Mouse (Mus musculus): Measurements from ENCODE around the gene Mrps18a. TPM values are rescaled to one million over a fixed set of nuclear protein-coding genes. Genes with fewer than 3 reads are reported as not detected.

The Mrps18a gene
- polyA plus RNA-seq, 1 experiment from 2014 or later, result 164 TPM

DNA sequence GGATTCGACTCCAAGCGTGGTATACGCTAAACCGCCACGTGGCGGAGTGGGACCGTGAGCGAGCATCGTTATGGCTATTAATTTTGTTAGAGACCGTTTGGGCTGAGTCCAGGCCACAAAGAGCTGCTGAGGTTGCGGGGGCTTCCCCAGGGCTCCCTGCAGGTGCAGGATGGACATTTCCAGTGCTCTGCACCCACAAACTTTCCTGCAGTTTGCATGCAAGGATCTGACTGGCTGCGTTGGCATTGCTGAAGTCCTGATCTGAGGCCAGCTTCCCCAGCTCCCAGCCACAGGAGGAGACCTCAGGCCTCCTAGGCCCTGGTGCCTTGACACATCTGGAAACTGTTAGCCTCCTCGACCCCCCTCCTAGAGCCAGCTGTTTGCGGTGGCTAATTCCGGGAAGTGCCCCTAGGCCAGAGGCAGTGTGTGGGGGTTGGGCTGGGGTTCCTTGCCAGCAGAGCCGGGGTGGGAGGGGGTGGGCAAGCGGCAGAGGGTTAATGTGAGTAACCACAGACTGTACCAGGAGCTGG is 24.4 kb upstream of the Mrps18a start:
- no peaks in the 10 kb centered on the region for H3K36me3 ChIP-seq (ENCODE audit: control insufficient read depth, insufficient read depth, low read length)
- no peaks in the 10 kb centered on the region for H3K27me3 ChIP-seq (ENCODE audit: control insufficient read depth, insufficient read depth, low read length)
- no peak overlapping the region for H3K4me2 ChIP-seq (replicated peaks; ENCODE audit: low read depth, low read length)
- peaks cover 25% of the 10 kb centered on the region for H3K4me1 ChIP-seq (ENCODE audit: control insufficient read depth, insufficient read depth, low read length)
- no peak overlapping the region for H3K27ac ChIP-seq (ENCODE audit: low read depth, low read length)
- no peak for ATAC-seq (ENCODE audit: low FRiP score, low TSS enrichment)
- H3K4me3 ChIP-seq (ENCODE audit: low read length), result no peak overlapping the region
- WGBS, result 41% methylated on average over 17 of the region's 17 CpGs
- H3K9me3 ChIP-seq (ENCODE audit: control insufficient read depth, low read length), result no peaks in the 10 kb centered on the region
- no peak overlapping the region for H3K9ac ChIP-seq (ENCODE audit: low read depth, low read length)

DNA sequence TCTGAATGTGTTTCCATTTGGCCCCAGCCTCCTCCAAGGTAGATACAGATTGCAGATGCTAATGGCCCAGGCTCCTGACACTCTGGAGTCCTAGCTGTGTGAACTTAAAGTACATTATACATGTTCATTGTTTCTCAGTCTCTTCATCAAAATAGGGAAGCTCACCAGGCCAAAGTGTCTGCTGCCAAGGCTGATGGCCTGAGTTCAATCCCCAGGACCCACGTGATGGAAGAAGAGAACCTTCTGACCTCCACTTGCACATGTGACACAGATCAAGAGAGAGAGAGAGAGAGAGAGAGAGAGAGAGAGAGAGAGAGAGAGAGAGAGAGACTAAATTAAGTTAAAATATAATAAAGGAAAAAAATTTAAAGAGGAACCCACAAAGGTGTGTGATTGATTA is 19.4 kb upstream of the Mrps18a start:
- Histone ChIP-seq H3K27me3 (ENCODE audit: control insufficient read depth, insufficient read depth, low read length) (no peaks in the 10 kb centered on the region), H3K27ac (ENCODE audit: low read depth, low read length) (no peak overlapping the region), H3K36me3 (ENCODE audit: control insufficient read depth, insufficient read depth, low read length) (no peaks in the 10 kb centered on the region), H3K4me2 (replicated peaks; ENCODE audit: low read depth, low read length) (no peak overlapping the region), H3K4me3 (ENCODE audit: low read length) (no peak overlapping the region), H3K9ac (ENCODE audit: low read depth, low read length) (no peak overlapping the region), H3K9me3 (ENCODE audit: control insufficient read depth, low read length) (no peaks in the 10 kb centered on the region), H3K4me1 (ENCODE audit: control insufficient read depth, insufficient read depth, low read length) (peaks cover 6% of the 10 kb centered on the region)
- no peak for ATAC-seq (ENCODE audit: low FRiP score, low TSS enrichment)
- 81% methylated on average over 1 of the region's 1 CpGs for WGBS

DNA sequence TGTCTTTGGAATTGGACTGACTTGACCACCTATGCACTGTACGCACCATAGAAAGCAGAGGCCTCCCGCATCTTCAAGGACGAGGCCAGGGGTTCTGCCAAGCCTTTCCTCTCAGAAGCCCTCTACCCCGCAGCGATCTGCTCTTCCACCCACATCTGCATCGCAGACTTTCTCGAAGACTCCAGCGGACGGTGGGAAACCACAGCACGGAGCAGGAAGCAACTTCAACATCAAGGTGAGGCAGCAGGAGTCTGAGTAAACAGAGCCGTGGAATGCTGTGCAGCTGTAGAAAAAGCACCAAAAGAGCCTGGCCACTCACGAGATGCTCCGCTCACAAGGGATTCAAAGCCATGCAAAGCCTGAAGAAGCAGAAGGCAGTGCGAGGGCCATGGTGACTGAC is 18.9 kb upstream of the Mrps18a start:
- Histone ChIP-seq H3K4me3 (ENCODE audit: low read length) (no peak overlapping the region), H3K9me3 (ENCODE audit: control insufficient read depth, low read length) (no peaks in the 10 kb centered on the region), H3K27me3 (ENCODE audit: control insufficient read depth, insufficient read depth, low read length) (no peaks in the 10 kb centered on the region), H3K27ac (ENCODE audit: low read depth, low read length) (no peak overlapping the region), H3K9ac (ENCODE audit: low read depth, low read length) (no peak overlapping the region), H3K4me1 (ENCODE audit: control insufficient read depth, insufficient read depth, low read length) (peaks cover under 1% of the 10 kb centered on the region; the same call in 1 of the 2 replicates), H3K36me3 (ENCODE audit: control insufficient read depth, insufficient read depth, low read length) (no peaks in the 10 kb centered on the region), H3K4me2 (replicated peaks; ENCODE audit: low read depth, low read length) (no peak overlapping the region)
- no peak for ATAC-seq (ENCODE audit: low FRiP score, low TSS enrichment)
- WGBS, result 85% methylated on average over 14 of the region's 14 CpGs

DNA sequence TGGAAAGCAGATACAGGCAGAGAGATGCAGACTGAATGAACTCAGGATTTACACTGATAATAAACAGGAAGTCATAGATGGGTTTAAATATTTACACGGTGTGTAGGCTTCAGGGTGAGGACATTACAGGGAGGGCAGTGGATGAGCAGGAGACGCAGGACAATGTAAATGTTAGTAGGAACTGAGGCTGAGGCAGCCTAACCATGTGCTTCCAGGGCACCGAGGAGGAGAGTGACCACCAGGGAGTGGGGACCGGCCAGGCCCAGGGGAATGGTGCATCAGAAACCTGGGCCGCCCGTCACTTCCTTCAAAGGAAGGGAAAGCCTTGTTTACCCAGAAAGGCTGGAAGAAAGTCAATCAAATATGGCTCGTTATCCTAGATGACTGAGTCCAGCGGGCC is 12.3 kb upstream of the Mrps18a start:
- H3K9ac ChIP-seq (ENCODE audit: low read depth, low read length), result no peak overlapping the region
- no peak overlapping the region for H3K4me2 ChIP-seq (replicated peaks; ENCODE audit: low read depth, low read length)
- ATAC-seq (ENCODE audit: low FRiP score, low TSS enrichment), result no peak
- H3K4me1 ChIP-seq (ENCODE audit: control insufficient read depth, insufficient read depth, low read length), result peaks cover 17% of the 10 kb centered on the region
- H3K27ac ChIP-seq (ENCODE audit: low read depth, low read length), result no peak overlapping the region
- 66% methylated on average over 8 of the region's 8 CpGs for WGBS
- no peaks in the 10 kb centered on the region for H3K27me3 ChIP-seq (ENCODE audit: control insufficient read depth, insufficient read depth, low read length)
- H3K4me3 ChIP-seq (ENCODE audit: low read length), result no peak overlapping the region
- no peaks in the 10 kb centered on the region for H3K36me3 ChIP-seq (ENCODE audit: control insufficient read depth, insufficient read depth, low read length)
- H3K9me3 ChIP-seq (ENCODE audit: control insufficient read depth, low read length), result no peaks in the 10 kb centered on the region

- H3K27ac ChIP-seq (ENCODE audit: low read depth, low read length), result peak overlapping the region; percentile 51; the same call in 1 of the 2 replicates
- WGBS, result 47% methylated on average over 9 of the region's 9 CpGs
- ATAC-seq (ENCODE audit: low FRiP score, low TSS enrichment), result no peak
These were observed 8.9 kb upstream of the Mrps18a start for GRCm38 (mm10) chr17:46101906-46102305.

GRCm38 (mm10) chr17:46102608-46103159 is 8.1 kb upstream of the Mrps18a start:
- 74% methylated on average over 8 of the region's 8 CpGs for WGBS
- ATAC-seq (ENCODE audit: low FRiP score, low TSS enrichment), result no peak
- Histone ChIP-seq H3K4me2 (replicated peaks; ENCODE audit: low read depth, low read length) (no peak overlapping the region), H3K9me3 (ENCODE audit: control insufficient read depth, low read length) (no peaks in the 10 kb centered on the region), H3K4me3 (ENCODE audit: low read length) (no peak overlapping the region), H3K27me3 (ENCODE audit: control insufficient read depth, insufficient read depth, low read length) (no peaks in the 10 kb centered on the region), H3K27ac (ENCODE audit: low read depth, low read length) (peak overlapping the region; percentile 30; the same call in 1 of the 2 replicates), H3K9ac (ENCODE audit: low read depth, low read length) (no peak overlapping the region), H3K36me3 (ENCODE audit: control insufficient read depth, insufficient read depth, low read length) (no peaks in the 10 kb centered on the region), H3K4me1 (ENCODE audit: control insufficient read depth, insufficient read depth, low read length) (peaks cover 28% of the 10 kb centered on the region)

More at GRCm38 (mm10) chr17:46101906-46102305, 8.9 kb upstream of the Mrps18a start:
- Histone ChIP-seq H3K4me1 (ENCODE audit: control insufficient read depth, insufficient read depth, low read length) (peaks cover 28% of the 10 kb centered on the region), H3K27me3 (ENCODE audit: control insufficient read depth, insufficient read depth, low read length) (no peaks in the 10 kb centered on the region), H3K9me3 (ENCODE audit: control insufficient read depth, low read length) (no peaks in the 10 kb centered on the region), H3K4me2 (replicated peaks; ENCODE audit: low read depth, low read length) (no peak overlapping the region), H3K9ac (ENCODE audit: low read depth, low read length) (no peak overlapping the region), H3K4me3 (ENCODE audit: low read length) (no peak overlapping the region), H3K36me3 (ENCODE audit: control insufficient read depth, insufficient read depth, low read length) (no peaks in the 10 kb centered on the region)

- Histone ChIP-seq H3K36me3 (ENCODE audit: control insufficient read depth, insufficient read depth, low read length) (no peaks in the 10 kb centered on the region), H3K4me3 (ENCODE audit: low read length) (no peak overlapping the region), H3K27me3 (ENCODE audit: control insufficient read depth, insufficient read depth, low read length) (no peaks in the 10 kb centered on the region), H3K9me3 (ENCODE audit: control insufficient read depth, low read length) (no peaks in the 10 kb centered on the region), H3K9ac (ENCODE audit: low read depth, low read length) (peak overlapping the region; percentile 23; the same call in 1 of the 2 replicates), H3K4me2 (replicated peaks; ENCODE audit: low read depth, low read length) (0 out of 2 replicates have a peak overlapping the region, but pooled peaks have one; percentile 11), H3K27ac (ENCODE audit: low read depth, low read length) (peak overlapping the region; percentile 57), H3K4me1 (ENCODE audit: control insufficient read depth, insufficient read depth, low read length) (peaks cover 24% of the 10 kb centered on the region)
- ATAC-seq (ENCODE audit: low FRiP score, low TSS enrichment), result peak; percentile 97
- 3% methylated on average over 12 of the region's 12 CpGs for WGBS
These were observed 6.3 kb upstream of the Mrps18a start for GRCm38 (mm10) chr17:46104487-46104886.

- WGBS, result 86% methylated on average over 4 of the region's 4 CpGs
- Histone ChIP-seq H3K27ac (ENCODE audit: low read depth, low read length) (no peak overlapping the region), H3K27me3 (ENCODE audit: control insufficient read depth, insufficient read depth, low read length) (no peaks in the 10 kb centered on the region), H3K36me3 (ENCODE audit: control insufficient read depth, insufficient read depth, low read length) (no peaks in the 10 kb centered on the region), H3K4me1 (ENCODE audit: control insufficient read depth, insufficient read depth, low read length) (peaks cover 18% of the 10 kb centered on the region), H3K9me3 (ENCODE audit: control insufficient read depth, low read length) (no peaks in the 10 kb centered on the region), H3K4me2 (replicated peaks; ENCODE audit: low read depth, low read length) (no peak overlapping the region), H3K4me3 (ENCODE audit: low read length) (no peak overlapping the region), H3K9ac (ENCODE audit: low read depth, low read length) (no peak overlapping the region)
- no peak for ATAC-seq (ENCODE audit: low FRiP score, low TSS enrichment)
These were observed 2.5 kb upstream of the Mrps18a start for GRCm38 (mm10) chr17:46108286-46108685.

GRCm38 (mm10) chr17:46115489-46115888 is 4.7 kb downstream of the Mrps18a start:
- WGBS, result 54% methylated on average over 2 of the region's 2 CpGs
- Histone ChIP-seq H3K9ac (ENCODE audit: low read depth, low read length) (no peak overlapping the region), H3K4me1 (ENCODE audit: control insufficient read depth, insufficient read depth, low read length) (peaks cover 16% of the 10 kb centered on the region), H3K27me3 (ENCODE audit: control insufficient read depth, insufficient read depth, low read length) (no peaks in the 10 kb centered on the region), H3K4me2 (replicated peaks; ENCODE audit: low read depth, low read length) (no peak overlapping the region), H3K27ac (ENCODE audit: low read depth, low read length) (no peak overlapping the region), H3K4me3 (ENCODE audit: low read length) (no peak overlapping the region), H3K36me3 (ENCODE audit: control insufficient read depth, insufficient read depth, low read length) (peaks cover 23% of the 10 kb centered on the region; the same call in 1 of the 2 replicates), H3K9me3 (ENCODE audit: control insufficient read depth, low read length) (no peaks in the 10 kb centered on the region)
- ATAC-seq (ENCODE audit: low FRiP score, low TSS enrichment), result no peak

Data from kidney, embryonic 14.5 days (tissue).